Mouse (Mus musculus) olfactory bulb, adult 2 months (tissue): ENCODE results near the gene Snx5.

Experiments used
- CTCF ChIP-seq: fragments of 200-500 bp; IDR thresholded peaks from 2 replicates; pipeline ENCODE4 v1.5.1; 2012; ENCODE audit warnings: low read depth, mild to moderate bottlenecking, low read length, moderate library complexity; ENCODE audit not compliant: insufficient read depth
- POLR2A ChIP-seq: fragments of 200-500 bp; IDR thresholded peaks from 2 replicates; pipeline ENCODE4 v1.6.1; 2012; ENCODE audit warnings: mild to moderate bottlenecking, low read depth, low read length, moderate library complexity; ENCODE audit not compliant: insufficient read depth

- TF ChIP-seq CTCF (no peak), POLR2A (no peak)
These were observed 21.9 kb downstream of the Snx5 start for GRCm38 (mm10) chr2:144248613-144249376.
